Mouse (Mus musculus) liver, postnatal 0 days (tissue): ENCODE results near the gene Ptger2.

Experiments
- CTCF ChIP-seq: sonication (generic); IDR thresholded peaks from 2 replicates; pipeline ENCODE4 v1.5.1; 2016; ENCODE audit warnings: antibody characterized with exemption, low read depth
- EP300 ChIP-seq: IDR thresholded peaks from 2 replicates; pipeline ENCODE4 v1.6.1; 2016; ENCODE audit warnings: antibody characterized with exemption, low read depth, mild to moderate bottlenecking

DNA sequence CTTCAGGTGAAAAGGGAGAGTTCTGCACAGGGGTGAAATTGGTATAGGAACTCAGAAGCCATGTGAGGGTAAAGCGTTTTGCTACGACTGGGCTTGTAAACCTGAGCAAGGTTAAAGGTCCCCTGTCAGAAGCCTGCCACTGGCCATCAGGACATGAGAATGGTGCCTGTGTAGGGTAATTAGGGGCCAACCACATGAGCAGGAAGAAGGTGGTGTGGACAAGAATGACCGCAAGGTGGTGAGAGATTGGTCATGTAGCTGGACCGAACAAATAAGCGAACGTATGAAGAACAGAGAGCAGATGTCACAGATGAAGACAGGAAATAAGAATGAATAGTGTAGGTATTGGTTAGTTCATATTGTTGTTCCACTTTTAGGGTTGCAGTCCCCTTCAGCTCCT is 23.7 kb downstream of the Ptger2 start:
- no peak for TF ChIP-seq CTCF
- TF ChIP-seq EP300, result no peak
